Mouse (Mus musculus) lung, postnatal 0 days (tissue): ENCODE data around the gene Iqgap3. TPM values are rescaled to one million over a fixed set of nuclear protein-coding genes. Genes with fewer than 3 reads are reported as not detected.

Experiments
- ATAC-seq: fragments of 200-750 bp; cut with Nextera tagmentation; 2 replicates; pipeline ENCODE4 v1.8.0; 2017; ENCODE audit warnings: moderate library complexity
- DNase-seq: peaks from one replicate; pipeline ENCODE4 v3.0.0-alpha.2; 2016; ENCODE audit warnings: low spot score
- H3K27ac ChIP-seq: fragments of 300-500 bp; sonication (generic); 2 replicates; pipeline ENCODE4 v1.5.1; 2014; ENCODE audit warnings: antibody characterized with exemption, mild to moderate bottlenecking, low read length, mixed read lengths
- H3K27me3 ChIP-seq: fragments of 300-500 bp; sonication (generic); replicated peaks from 2 replicates; pipeline ENCODE4 v1.6.1; 2014; ENCODE audit warnings: low read length, mixed read lengths; ENCODE audit not compliant: insufficient read depth
- H3K36me3 ChIP-seq: fragments of 300-500 bp; sonication (generic); 2 replicates; pipeline ENCODE4 v1.6.1; 2014; ENCODE audit warnings: low read length, mixed read lengths; ENCODE audit not compliant: insufficient read depth
- H3K4me1 ChIP-seq: fragments of 300-500 bp; sonication (generic); 2 replicates; pipeline ENCODE4 v1.6.1; 2014; ENCODE audit warnings: antibody characterized with exemption, low read depth, low read length, mixed read lengths; ENCODE audit not compliant: insufficient read depth
- H3K4me2 ChIP-seq: fragments of 300-500 bp; sonication (generic); replicated peaks from 2 replicates; pipeline ENCODE4 v1.6.1; 2014; ENCODE audit warnings: low read depth, mild to moderate bottlenecking, low read length, moderate library complexity, mixed read lengths
- H3K4me3 ChIP-seq: fragments of 300-500 bp; sonication (generic); 2 replicates; pipeline ENCODE4 v1.5.1; 2014; ENCODE audit warnings: low read depth, low read length
- H3K9ac ChIP-seq: fragments of 300-500 bp; sonication (generic); replicated peaks from 2 replicates; pipeline ENCODE4 v1.6.1; 2014; ENCODE audit warnings: low read depth, mild to moderate bottlenecking
- H3K9me3 ChIP-seq: fragments of 300-500 bp; sonication (generic); 2 replicates; pipeline ENCODE4 v1.6.1; 2016; ENCODE audit warnings: low read length, mixed read lengths
- CTCF ChIP-seq: IDR thresholded peaks from 2 replicates; pipeline ENCODE4 v1.5.1; 2016; ENCODE audit warnings: antibody characterized with exemption, mild to moderate bottlenecking
- EP300 ChIP-seq: IDR thresholded peaks from 2 replicates; pipeline ENCODE4 v1.6.1; 2016; ENCODE audit warnings: antibody characterized with exemption, mild to moderate bottlenecking, control low read depth
- WGBS: fragments of 180-500 bp; shearing (Covaris S2); extraction: QIAGEN DNeasy Blood & Tissue Kit; methylation state at CpG from one replicate; pipeline ENCODE4 v1.1.7; 2014; 5-methylcytosine and 5-hydroxymethylcytosine counted together
- polyA plus RNA-seq: library from polyadenylated mRNA; unstranded; fragments of >200 nt; fragmentation: Nextera tagmentation; extraction: Ambion mirVana; gene quantifications from 2 replicates; pipeline ENCODE4 v1.2.1, GENCODE M21; 2015

Gene Iqgap3
- polyA plus RNA-seq, 1 experiment from 2014 or later: 0.92 TPM

DNA sequence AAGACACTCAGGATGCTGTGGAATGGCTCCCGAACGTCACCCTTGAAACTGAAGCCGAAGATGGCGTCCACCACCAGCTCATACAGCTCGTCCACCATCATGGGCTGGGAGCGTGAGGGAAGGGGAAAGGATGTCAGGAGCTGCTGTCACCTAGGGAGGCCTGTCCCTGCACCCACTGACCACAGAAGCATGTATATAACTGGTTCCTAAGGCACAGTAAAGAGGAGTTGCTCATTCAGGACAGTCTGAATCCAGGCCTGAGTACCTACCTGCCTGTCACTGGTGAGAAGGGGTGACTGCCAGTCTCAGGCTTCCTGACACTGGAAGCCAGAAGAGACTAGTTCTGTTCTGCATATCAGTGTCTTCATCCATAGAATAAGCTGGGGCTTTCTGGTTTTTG is 24.7 kb upstream of the Iqgap3 start:
- Histone ChIP-seq H3K27me3 (no peaks in the 10 kb centered on the region), H3K9me3 (no peaks in the 10 kb centered on the region), H3K4me2 (no peak overlapping the region), H3K4me1 (peaks cover 9% of the 10 kb centered on the region), H3K4me3 (no peak overlapping the region), H3K36me3 (no peaks in the 10 kb centered on the region), H3K9ac (peak overlapping the region; percentile 74; the same call in 1 of the 2 replicates), H3K27ac (no peak overlapping the region)
- DNase-seq (no peak), ATAC-seq (no peak)
- 82% methylated on average over 6 of the region's 6 CpGs for WGBS
- no peak for TF ChIP-seq CTCF

DNA sequence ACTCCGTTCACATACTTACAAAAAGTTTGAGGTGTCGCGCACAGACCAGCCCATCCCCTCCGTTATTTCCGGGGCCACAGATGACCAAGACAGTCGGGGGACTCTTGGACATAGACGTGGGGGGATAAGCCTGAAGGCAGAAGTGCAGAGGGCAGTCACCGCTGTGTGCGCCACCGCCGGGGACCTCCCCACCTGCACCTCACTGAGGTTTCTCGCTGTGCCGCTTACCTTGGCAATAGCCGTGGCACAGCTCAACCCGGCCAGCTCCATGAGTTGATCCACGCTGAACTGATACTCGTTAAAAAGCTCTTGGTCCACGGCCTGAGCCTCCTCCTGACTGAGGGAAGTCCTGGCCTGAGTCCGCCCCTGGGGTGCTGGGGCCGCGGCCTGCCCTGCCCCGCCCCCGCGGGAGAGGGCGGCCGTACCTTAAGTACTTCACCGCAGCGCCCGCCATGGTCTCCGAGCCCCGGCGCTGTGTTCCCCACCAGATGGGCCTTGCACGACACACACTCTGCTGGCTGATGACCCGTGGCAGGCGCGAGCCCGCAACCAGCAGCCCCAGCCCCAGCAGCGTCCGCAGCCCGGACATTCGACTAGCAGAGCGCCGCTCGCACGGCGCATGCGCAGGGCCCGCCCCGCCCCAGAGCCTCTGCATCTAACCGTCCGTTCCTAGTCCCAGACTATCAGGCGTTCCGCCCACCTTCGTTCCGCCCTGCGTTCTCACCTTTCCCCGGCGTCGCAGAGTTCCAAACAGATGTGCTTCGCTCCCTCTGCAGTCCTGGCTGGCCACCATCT is 23.7 kb upstream of the Iqgap3 start, which contains the start of gene Naxe:
Gene Naxe (minus strand): TSS at position 594 of the 795 bp plus-strand sequence.
- TF ChIP-seq CTCF: peak; percentile 8; the same call in 1 of the 2 replicates
- no peak for TF ChIP-seq EP300
- ATAC-seq (peak; percentile 97), DNase-seq (peak; percentile 94)
- 2% methylated on average over 41 of the region's 60 CpGs for WGBS
- peak within 1 kb of the TSS; percentile 74 for H3K9ac ChIP-seq
- H3K27ac ChIP-seq: peak within 1 kb of the TSS; percentile 68; the same call in 1 of the 2 replicates
- H3K4me3 ChIP-seq: peak within 1 kb of the TSS; percentile 83
- peak within 1 kb of the TSS; percentile 88 for H3K4me2 ChIP-seq
- no peaks in the 10 kb centered on the region for H3K27me3 ChIP-seq
- no peaks in the 10 kb centered on the region for H3K9me3 ChIP-seq
- H3K4me1 ChIP-seq: peaks cover 9% of the 10 kb centered on the region
- no peaks in the 10 kb centered on the region for H3K36me3 ChIP-seq

DNA sequence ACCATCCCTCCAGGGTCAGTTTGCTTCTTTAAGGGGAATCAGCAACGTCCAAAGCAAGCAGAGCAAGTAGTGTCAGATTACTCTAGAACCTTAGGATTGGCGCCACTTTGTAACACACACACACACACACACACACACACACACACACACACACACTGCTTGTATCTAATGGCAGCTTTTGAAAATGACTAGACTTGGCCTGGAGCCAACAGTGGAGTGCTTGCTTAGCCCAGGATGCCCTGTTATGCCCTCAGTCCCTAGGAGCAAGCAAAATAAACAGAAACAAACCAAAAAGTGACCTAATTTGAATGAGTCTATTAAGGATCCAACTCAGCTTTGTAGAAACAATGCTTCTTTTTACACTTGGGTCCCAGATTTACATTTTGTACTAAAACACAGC is 13.4 kb upstream of the Iqgap3 start:
- DNase-seq: peak; percentile 68

DNA sequence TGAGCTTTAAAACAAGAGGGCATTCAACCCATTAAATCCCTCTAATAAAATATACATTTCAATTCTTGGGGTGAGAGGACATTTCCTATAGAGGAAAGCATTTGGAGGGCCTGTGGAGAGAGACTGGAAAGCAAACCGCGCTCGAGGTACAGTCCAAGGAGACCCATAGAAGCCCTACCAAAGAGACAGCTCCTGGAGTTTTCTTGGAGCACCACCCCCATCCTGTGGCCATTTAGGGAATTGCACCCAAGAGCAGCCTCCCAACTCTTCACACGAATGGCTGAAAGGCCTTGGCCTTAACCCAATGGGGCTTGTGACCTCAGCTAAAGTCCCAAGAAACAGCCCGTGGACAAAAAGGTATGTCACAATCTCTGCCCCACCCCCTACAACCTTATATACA is 10.0 kb upstream of the Iqgap3 start:
- TF ChIP-seq EP300 (no peak), CTCF (peak; percentile 97)
- ATAC-seq (peak; percentile 70), DNase-seq (peak; percentile 84)
- H3K27ac ChIP-seq: no peak overlapping the region
- no peak overlapping the region for H3K4me2 ChIP-seq
- no peaks in the 10 kb centered on the region for H3K4me1 ChIP-seq
- H3K36me3 ChIP-seq: no peaks in the 10 kb centered on the region
- no peaks in the 10 kb centered on the region for H3K9me3 ChIP-seq
- no peaks in the 10 kb centered on the region for H3K27me3 ChIP-seq
- 2% methylated on average over 5 of the region's 5 CpGs for WGBS
- no peak overlapping the region for H3K4me3 ChIP-seq
- no peak overlapping the region for H3K9ac ChIP-seq

More for the DNA sequence above, 13.4 kb upstream of the Iqgap3 start:
- H3K36me3 ChIP-seq: no peaks in the 10 kb centered on the region
- ATAC-seq: peak; percentile 61
- no peaks in the 10 kb centered on the region for H3K9me3 ChIP-seq
- TF ChIP-seq EP300 (no peak), CTCF (no peak)
- H3K9ac ChIP-seq: no peak overlapping the region
- no peak overlapping the region for H3K4me3 ChIP-seq
- 8% methylated on average over 2 of the region's 2 CpGs for WGBS
- H3K27ac ChIP-seq: no peak overlapping the region
- no peak overlapping the region for H3K4me2 ChIP-seq
- no peaks in the 10 kb centered on the region for H3K4me1 ChIP-seq
- no peaks in the 10 kb centered on the region for H3K27me3 ChIP-seq

DNA sequence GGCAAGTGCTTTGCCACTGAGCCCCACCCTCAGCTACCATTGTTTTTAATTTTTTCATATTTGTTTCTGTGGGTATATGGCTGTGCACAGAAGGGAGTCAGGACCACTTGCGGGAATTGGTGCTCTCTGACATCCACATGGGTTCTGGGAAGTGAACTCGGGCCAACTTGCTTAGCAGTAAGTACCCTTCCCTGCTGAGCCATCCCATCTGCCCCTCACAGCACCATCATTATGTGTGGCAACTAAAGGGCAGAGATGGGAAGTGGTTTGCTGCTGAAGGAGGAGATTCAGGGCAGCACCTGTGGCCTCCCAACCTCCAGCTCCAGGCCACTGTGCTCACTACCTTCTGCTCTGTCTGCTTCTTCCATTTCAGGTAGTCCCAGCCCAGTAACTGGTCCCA is 8.1 kb upstream of the Iqgap3 start:
- Histone ChIP-seq H3K27me3 (no peaks in the 10 kb centered on the region), H3K27ac (no peak overlapping the region), H3K9ac (no peak overlapping the region), H3K36me3 (no peaks in the 10 kb centered on the region), H3K4me1 (no peaks in the 10 kb centered on the region), H3K9me3 (no peaks in the 10 kb centered on the region), H3K4me3 (no peak overlapping the region), H3K4me2 (no peak overlapping the region)
- TF ChIP-seq EP300 (no peak), CTCF (no peak)
- 58% methylated on average over 2 of the region's 2 CpGs for WGBS
- DNase-seq: no peak
- no peak for ATAC-seq

DNA sequence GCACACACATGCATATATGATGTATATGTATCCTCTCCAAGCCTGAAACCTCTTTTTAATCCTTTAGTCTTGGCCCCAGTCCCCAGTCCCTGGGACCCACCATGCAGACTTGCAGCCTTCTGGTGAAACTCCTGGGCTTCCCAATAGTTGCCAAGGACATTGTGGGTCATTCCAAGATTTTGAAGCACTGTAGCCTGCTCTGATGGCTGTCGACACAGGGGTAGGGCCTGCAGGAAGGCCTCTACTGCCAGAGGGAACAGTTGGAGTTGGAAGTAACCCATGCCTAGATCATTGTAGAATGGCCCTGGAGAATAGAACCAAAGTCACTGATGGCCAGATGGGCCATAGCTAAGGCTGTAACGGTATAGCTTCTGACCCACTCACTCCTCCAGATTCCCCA is 7.4 kb upstream of the Iqgap3 start:
- Histone ChIP-seq H3K27ac (no peak overlapping the region), H3K9ac (no peak overlapping the region), H3K27me3 (no peaks in the 10 kb centered on the region), H3K9me3 (no peaks in the 10 kb centered on the region), H3K4me3 (no peak overlapping the region), H3K36me3 (no peaks in the 10 kb centered on the region), H3K4me2 (no peak overlapping the region), H3K4me1 (no peaks in the 10 kb centered on the region)
- TF ChIP-seq CTCF (no peak), EP300 (no peak)
- ATAC-seq (no peak), DNase-seq (no peak)
- WGBS: 52% methylated on average over 2 of the region's 2 CpGs
